Mouse (Mus musculus) heart, postnatal 0 days (tissue): ENCODE measurements at regions not wholly inside any gene's neighbourhood (a gene's known extent, or its start where the extent isn't known, plus 50 kb on each side); places are given as distances from the start of the nearest gene placed in this dataset.

Experiments
- CTCF ChIP-seq: IDR thresholded peaks from 2 replicates; pipeline ENCODE4 v1.5.1; 2016; ENCODE audit warnings: antibody characterized with exemption, control low read depth, low read depth
- EP300 ChIP-seq: IDR thresholded peaks from 2 replicates; pipeline ENCODE4 v1.6.1; 2016; ENCODE audit warnings: antibody characterized with exemption, low read depth

DNA sequence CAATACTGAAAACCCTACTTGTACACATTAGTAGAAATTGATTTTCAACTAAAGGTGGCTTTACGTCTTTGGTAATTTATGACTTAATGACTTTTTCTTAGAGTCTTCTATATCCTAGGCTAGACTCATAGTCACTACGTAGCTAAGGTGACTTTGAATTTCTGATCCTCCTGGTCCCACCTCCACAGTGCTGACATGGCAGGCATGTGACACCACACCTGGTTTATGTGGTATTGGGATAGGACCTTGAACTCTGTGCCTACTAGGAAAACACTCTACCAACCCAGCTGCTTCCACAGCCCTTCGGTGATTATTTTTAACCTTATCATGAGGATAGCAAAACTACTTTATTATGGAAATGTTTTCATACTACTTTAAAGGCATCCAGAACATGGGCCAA is 51.5 kb upstream of the D7Ertd443e start:
- no peak for TF ChIP-seq CTCF
- TF ChIP-seq EP300: no peak
